Mouse (Mus musculus): ENCODE results near the gene Sept9.
A peak's percentile ranks its signal among the peaks of the same experiment; 100 is the strongest.

Sept9 gene

DNA sequence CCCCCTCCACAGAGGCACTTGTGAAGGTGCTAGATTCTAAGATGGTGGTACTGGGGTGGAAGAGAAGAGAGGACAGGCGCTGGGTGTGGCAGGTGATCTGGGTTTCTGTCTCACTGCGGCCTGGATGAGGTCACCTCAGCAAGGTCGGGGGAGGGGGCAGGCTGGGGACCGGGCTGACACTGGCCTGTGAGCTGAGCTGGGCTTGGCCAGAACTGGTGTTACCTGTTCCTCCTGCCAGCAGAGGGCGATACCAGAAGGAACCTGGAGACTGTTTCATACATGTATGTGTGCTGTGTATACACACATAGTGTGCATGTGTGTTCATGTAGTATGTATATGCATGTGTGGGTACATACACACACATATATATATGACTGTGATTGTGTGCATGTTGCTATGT, 23.2 kb upstream of the Sept9 start:
- peak; percentile 69 for DNase-seq

DNA sequence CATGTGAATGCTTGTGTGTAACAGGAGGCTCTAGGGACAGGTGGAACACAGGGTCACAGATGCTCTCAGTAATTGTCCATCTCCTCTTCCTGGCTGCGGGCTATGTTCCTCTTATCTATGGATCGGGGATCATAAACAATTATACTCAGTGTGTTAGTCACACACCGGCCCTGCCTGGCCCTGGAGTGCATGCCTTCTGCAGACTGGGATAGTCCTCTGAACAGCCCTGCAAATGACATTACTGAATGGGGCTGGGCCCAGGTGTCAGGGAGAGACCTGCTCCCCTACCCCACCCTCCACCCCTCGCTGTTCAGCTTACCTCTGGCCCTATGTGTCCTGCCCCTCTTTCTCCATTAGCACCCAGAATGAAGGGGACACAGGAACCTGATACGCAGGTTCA, 22.6 kb upstream of the Sept9 start:
- DNase-seq: no peak

DNA sequence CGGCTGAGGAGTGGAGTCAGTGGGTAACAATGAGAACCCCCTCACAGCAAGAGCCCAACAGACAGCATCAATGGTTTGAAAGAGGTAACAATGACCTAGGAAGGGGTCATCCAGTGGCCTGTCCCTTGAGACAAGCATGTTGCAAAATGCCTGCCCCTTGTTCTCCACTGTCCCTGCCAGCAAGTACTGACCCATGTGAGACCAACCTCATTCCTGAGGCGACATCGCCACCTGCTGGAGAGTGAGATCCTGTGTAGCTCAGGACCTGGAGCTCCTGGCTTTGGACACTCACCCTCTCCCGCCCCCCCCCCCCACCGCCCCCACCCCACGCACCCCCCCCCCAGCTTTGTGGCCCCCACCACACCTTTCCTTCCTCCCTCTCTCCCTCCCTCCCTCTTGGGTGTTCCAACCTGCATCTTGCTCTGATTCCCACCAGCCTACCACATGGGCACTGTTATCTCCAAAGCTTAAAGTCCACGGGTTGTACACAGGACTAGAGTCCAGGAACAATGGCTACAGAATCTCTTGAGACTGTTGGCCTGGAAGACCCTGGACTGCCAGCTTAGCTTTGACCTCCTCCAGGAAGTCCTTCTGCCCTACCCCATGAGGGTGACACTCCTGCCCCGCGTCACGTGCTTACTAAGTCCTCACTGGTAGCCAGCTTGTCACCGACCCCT, 22.0 kb upstream of the Sept9 start:
- peak; percentile 97 for DNase-seq

DNA sequence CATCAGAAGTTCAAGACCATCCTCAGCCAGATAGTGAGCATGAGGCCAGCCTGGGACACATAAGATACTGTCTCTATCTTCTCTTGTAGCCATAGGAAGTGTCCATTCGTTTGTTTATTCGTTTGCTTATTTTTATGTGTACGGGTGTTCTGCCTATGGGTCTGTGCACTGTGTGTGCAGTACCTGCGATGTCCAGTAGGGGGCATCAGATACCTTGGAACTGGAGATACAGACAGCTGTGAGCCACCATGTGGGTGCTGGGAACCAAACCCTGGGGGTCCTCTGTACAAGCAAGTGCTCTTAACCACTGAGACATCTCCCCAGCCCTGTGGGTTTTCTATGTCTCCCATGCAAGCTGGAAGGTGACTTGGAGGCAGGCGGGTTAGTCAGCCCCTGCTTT, 19.6 kb upstream of the Sept9 start:
- DNase-seq: no peak

DNA sequence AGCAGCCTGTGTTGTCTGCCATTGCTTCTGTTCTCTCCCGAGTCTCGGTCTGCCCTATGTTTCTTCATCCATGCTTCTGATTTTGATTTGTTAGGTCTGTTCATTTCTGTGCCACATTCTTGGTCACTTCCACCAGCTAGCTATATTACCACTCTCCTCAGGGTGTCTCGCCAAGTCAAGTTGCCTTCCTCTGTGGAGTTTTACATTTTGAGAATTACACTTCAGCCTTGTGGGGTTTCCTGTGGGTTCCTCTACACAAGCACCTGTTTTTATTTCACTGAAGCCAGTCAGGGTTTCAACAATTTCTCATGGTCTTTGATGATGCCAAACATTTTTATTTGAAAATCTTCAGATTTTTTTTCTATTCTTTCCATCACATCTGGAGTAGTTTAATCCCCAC, 16.7 kb upstream of the Sept9 start:
- no peak for DNase-seq

DNA sequence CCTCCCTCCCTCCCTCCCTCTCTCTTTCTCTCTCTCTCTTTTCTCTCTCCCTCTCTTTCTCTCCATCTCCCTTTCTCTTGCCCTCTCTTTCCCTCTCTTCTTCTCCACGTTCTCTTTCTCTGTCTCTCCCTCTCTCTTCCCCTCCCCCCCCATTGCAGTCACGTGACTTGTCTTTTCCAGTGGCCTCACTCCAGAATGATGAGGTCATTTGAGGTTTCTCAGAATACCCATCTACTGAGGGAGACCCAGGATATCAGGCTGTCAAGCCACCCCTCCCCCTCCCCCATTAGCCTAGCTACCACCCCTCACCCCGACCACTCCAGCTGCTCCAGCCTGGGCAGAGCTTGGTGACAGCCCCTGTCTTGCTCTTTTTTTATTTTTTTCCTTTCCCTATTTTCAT, 16.2 kb upstream of the Sept9 start:
- DNase-seq: no peak

DNA sequence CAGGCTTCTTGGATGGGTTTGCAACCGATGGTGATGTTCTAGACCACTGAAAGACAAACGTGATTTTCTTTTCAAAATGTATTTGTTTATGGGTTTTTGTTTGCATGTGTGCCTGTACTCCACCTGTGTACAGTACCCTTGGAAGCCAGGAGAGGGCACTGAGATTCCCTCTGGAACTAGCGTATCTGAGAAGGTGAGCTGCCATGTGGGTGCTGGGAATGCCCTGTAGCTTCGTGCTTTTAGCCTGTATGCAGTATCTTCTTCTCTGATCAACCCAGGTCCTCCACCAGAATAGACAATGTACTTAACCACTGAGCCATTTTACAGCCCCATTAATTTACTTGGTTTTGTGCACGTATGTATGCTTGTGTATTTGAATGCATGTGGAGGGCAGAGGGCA, 15.6 kb upstream of the Sept9 start:
- no peak for DNase-seq

DNA sequence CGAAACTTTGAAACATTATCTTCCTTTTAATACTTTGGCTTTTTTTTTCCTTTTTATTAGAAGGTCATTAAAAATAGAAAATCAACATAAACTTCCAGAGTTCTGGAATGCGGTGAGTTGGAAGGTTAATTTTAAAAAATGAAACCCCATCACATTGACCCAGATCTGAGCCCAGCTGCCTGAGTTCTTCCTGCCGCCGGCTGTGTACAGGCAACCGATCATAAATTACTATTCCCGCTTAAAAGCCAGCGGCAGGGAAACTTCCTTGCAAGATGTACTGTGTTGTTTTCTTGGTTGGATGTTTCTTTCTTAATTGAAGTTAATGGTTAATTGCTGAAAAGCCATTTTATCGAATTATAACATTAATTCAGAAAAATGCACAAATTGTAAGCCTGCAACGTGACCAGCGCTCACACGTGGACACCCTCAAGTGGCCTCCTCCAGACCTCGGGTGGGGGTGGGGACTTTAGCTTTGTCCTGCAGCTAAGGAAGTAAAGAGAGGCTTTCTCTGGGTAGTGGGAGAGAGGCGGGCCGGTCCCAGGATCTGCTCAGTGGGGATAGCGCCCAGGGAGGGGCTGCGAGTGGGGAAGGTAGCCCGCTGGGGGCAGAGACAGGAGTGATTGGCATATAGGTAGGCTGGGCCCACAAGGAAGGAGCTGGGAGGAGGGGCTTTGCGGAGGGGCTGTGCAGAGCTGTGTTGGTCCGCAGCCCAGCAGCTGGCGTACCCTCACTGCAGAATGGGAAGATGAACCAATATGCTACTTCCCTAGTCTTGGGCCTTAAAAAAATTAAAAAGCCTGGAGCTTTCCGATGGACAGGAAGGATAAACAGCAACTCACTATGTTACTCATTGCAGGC, 14.2 kb upstream of the Sept9 start:
- no peak for DNase-seq

DNA sequence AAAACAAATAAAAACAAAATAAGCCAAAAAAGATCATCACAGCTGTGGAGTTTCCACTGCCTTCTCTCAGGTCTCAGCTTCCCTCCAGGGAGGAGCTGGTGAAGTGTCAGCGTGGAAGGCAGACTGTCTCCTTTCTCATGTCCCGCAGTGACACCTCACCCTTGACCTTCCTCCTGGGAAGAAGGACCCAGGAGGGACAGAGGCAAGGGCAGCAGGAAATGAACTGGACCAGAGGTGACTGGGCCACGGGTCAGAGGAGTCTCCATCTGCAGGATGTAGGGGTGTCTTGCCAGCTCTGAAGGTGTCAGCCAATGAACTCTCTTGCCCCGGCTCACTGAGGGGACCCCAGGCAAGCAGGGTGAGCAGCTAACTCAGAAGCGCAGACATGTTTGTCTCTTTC, 7.9 kb upstream of the Sept9 start:
- DNase-seq: no peak

DNA sequence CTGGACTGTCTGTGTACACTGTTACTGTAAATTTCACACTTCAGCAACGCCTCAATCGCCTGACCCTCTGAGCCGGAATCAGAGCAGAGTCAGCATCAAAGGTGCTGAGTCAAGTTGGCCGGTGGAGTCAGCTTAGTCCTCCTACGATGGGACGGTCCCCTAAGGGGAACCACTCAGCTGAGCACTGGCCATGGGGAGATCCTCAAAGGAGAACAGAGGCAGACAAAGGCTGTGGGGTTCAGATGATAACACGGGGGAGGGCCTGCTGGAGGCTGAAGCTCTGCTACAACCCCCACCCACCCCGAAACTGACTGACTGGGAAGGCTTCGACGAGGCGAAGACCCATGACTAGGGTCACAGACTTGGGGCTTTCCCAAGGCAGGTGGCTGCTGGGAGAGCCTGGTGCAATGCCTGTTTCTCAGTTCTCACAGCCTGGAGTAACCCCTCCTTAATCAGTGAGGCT, 5.0 kb upstream of the Sept9 start:
- no peak for DNase-seq

DNA sequence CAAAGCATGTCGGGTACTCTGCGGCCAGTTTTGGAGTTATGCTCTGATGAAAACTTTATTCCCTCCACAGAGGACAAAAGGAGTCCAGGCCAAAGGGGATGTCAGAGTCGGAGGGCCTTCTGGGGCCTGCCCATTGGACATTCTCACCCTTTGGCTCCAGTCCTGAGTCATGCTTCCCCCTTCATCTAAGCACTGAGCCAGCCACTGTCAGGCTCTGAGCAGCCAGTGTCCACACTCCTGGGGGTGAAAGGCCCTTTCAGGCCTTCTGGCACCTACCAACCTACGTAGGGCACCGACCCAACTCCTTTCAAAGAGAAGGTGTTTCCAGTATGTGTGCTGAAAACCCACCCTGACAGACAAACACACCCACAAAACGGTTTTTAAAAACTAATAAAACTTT, 3.8 kb upstream of the Sept9 start:
- DNase-seq: no peak

DNA sequence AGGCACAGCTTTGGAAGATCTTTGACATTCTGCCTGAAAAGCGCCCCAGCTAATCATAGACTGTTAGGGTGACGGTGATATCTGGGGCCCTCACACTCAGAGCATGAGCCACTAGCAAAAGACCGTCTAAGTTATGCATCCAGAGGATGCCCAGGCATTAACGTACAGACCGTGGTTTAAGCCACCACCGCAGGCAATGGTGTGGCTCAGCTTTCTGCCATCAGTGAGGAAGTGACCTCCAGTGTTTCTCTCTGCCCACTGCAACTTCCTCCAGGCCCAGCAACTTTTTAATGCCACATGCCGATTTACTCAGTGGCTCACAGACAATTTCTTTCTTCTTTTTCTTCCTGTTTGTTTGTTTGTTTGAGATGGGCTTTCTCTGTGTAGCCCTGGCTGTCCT, 2.8 kb upstream of the Sept9 start:
- no peak for DNase-seq

DNA sequence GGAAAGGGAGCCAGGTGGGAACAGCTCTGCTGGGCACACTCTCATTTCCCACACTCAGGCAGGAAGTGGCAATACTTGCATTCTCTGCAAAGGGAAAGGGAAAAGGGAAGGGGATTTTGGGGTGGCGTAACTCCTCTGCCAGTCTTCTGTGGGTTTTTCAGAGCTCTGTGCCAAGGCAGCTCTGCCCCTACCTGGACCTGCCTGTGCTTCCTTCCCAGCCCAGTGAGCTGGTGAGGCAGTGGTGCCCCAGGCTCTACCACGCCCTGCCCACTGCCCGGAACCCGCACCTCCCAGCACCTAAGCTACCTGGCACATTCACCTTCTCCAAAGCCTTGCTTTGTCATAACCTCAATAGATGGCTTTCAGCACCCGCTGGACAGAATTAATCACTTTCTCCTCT, 1.3 kb upstream of the Sept9 start:
- DNase-seq: no peak

DNA sequence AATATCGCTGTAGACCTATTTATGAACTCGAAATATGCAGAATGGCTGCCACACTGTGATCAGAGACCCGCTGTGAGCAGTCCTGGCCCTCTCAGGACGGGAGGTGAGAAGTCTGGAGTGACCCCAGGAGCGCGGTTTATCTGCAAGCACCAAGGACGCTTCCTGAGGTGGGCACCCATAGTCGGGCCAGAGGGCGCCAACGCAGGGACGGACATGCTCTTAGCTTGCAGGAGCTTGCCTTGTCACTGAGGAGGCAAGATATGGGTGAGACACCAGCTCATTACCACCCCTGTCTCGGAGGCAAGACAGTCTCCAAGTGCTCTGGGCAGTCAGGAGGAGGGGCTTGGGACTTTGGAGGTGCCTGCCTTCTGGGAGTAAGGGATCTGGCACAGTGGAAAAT, 2.4 kb downstream of the Sept9 start:
- DNase-seq: no peak

DNA sequence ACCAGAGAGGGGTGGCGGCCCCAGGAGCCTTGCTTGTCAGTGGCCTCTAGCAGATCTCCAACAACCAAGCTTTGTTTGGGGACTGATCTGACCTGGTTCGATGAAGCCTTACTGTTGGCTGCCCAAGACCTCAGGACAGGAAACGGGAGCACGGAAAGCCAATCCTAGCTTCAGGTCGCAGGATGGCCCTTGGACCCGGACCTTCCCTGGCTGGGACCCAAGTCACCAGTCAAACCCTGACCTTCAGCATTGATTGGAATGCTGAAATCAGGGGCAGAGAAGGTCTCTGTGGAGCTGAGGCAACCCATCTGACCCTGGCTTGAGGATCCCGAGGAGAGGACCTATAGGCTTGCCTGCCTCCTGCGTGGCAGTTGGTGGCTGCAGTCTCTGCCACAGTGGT, 5.1 kb downstream of the Sept9 start:
- DNase-seq: no peak

DNA sequence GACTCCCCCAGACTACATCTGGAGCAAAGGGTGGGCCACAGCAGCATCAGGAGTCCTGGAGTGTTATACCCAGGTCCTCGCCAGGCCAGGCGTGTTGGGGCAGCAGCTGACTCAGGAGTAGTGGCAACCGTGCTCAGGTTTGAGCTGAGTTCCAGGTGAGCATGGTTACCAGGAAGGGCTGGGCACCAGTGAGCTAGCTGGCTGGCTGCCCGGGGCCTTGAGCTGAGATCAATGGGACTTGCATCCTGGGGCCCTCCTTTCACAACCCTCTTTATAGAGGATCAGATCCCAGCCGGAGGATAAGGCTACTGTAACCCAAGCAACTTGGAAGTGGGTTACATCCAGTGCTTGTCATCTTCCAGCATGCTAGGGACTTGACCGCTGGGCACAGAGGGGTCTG, 5.6 kb downstream of the Sept9 start:
- DNase-seq: peak; percentile 56

DNA sequence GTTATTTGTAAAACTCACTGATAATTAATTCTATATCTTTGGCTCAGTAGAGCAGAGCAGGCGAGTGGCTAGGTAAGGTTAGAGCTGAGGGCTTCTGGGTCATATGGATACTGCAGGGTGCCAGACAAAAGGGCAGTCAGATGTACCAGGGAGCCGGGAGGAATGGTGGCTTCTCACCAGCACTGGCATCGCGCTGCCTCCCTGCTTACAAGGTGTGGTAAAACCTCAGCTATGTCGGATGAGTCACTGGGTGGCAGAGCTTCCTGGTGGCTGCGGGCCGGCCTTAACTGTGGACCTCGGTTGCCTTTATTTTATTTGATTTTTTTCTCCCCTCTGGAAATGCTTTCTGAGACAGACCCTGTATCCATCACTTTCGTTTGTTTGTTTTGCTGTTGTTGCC, 6.0 kb downstream of the Sept9 start:
- DNase-seq: no peak

DNA sequence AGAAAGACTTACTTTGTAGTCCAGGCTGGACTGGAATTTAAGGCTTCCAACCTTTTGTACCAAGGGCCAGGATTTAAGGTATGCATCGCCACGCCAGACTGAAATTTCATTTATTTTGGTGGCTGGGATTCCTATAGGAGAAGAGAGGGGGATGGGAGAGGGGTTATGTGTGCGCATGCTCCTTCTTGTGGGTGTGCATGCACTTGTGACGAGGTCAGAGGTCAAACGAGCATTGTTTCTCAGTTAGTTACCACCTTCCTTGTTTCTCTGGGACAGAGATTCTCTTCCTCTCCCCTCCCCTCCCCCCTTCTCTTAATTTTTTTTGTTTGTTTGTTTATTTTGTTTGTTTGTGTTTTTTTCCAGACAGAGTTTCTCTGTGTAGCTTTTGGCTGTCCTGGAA, 8.0 kb downstream of the Sept9 start:
- DNase-seq: no peak

DNA sequence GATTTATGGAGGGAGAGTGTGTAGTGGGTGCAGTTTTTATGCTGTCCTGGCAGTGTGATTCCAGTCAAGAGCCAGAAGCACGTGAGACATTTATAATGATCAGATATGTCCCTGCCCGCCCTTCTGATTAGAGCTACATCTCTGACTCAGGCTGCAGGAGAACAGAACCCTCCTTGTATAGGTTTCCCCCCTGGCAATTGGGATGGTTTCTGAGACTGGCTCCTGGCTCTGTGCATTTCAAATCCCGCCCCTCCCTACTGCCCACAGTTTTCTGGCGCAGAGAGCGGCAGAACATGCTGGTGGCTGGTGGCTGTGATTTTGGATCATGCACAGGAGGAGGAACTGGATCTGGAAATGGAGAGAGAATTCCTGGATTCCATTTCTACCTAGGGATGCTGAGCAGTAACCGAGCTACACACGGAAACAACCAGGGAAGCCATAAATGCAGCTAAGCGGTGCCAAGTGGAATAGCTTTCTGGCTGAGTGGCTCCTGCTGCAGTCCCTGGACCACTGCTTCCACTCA, 8.8 kb downstream of the Sept9 start:
- DNase-seq: no peak

DNA sequence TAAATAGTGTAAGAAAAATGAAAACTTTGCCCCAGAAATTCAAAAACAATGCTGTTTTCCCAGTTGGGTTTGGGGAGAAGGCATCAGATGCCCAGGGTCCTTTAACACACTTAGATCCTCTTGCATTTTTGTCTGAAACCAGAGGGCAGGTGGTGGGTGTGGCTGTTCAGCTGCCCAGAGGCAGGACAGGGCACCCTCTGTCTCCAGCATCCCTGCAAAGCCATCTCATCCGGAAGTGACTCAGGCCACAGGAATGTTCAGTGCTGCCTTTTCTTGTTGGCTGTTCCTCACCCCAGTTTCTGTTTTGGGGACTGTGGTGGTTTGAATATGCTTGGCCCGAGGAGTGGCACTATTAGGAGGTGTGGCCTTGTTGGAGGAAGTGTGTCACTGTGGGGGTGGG, 17.3 kb downstream of the Sept9 start:
- DNase-seq: no peak

DNA sequence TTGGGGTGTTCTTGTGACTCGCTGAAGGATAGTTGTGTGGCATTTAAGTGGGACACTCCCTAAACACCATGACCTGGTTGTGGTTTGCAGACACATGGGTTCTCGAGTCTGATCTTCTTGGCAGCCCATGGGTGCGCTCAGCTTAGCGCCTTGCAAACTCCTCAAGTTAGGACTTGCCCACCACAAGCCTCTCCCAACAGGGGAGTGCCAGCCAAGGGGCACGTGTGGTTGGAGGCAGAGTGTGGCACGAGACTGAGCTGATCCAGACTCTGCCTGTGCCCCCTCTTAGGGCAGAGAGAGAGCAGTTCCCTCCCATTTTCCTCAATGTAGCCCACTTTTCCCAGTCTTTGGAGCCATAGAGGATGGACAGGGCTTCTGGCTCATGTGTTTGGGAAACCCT, 18.6 kb downstream of the Sept9 start:
- DNase-seq: no peak

DNA sequence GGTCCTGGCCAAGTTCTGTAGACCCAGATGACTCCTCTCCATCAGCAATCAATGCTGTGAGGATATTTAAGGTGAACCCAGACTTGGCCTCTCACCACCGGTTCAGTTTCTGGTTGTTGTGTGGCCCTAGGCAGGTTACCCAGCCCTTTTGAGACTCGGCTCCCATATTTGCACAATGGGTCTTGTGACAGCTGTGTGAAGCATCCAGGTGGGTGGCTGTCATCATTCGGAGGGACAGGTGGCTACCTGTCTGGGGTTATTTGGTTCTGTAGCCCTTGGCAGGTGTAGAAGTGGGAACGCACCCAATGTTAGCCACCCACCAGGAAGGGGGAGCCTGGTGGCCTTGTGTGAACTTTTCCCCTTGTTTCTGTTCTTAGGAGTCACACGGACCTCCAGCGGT, 19.0 kb downstream of the Sept9 start:
- no peak for DNase-seq

DNA sequence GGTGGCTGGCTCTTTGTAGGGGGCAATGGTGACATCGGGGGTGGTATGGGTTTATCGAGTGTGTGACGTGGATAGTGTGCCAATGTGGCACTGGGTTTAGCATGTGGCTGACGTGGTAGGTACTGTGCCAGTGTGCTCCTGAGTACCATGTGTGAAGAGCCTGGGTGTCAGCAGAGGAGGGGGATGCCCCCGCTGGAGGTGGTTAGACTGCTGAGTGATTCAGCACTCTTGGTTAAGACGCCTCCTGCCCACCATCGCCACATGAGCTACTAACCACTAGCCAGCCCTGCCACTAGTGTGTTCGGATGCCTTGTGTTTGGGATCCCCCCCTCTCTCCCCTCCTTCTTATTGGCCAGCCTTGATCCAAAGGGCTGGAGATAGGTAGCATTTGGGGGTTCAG, 21.3 kb downstream of the Sept9 start:
- no peak for DNase-seq

DNA sequence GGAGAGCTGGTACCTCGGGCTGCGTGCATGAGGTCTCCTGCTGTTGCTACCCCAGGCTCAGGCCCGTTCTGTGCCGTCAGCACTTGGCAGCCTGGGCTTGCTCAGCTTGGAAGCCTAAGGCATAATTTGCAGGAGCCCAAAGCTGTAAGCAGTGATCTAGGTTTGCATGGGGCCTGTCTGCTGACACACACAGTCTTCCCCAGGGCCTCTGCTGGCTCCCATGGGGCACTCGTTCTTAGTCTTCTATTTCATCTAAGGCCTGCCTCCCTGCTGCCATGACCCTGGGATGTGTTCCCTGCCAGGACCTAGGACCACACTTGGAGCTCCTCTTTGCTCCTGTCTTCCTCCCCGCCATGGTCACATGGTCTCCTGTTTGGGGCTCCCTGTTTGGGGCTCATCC, 21.7 kb downstream of the Sept9 start:
- no peak for DNase-seq

Measured in lung, postnatal 36 days (tissue).